Mouse (Mus musculus) hindlimb bud, embryonic 11.5 days (tissue): ENCODE results near the gene Mrln.
A peak's percentile ranks its signal among the peaks of the same experiment; 100 is the strongest.

Source experiments
- DNase-seq: peaks from one replicate; pipeline ENCODE4 v3.0.0-alpha.2; 2012; ENCODE audit warnings: low read depth, low spot score; ENCODE audit errors: extremely low spot score

Gene Mrln

DNA sequence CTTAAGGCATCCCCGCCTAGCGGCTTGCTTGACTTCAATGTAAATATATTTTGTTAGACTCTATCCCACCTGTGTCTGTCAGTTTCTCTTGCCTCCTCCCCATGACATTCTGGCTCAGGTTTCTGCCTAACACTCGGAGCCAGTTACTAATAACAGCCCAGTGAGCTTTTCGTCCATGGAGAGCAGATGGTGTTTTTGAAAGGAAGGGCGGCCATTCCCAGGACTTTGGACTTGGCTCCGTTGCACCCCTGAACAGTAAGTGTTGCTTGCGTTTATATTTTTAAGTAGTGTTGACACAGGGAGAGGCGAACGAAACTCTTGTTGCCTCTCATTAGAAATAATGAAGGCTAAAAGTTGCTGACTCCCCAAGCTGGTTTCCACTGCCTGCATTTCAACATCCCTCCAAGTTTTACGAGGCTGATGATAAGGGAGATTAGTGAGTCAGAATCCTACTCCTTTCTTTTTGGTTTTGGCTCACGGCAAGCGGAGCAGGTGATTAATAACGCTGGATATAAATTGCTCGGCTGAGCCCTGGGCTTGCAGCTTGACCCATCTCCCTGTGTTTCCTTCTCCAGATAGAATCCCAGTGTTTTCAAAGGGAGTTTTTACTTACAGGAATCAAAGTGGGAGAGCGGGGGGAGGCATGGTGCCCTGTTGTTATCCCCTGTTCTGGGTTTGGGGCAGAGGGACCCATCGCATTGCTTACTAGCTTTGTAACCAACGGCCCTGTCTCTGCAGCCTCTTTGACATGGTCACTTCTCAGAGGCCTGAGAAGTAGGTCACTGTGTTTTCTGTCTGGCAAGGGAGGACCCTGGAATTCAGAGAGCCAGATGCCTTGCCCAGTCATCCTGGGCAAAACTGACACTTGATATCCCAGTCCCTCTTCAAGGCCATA is at the start of gene Mrln:
Mrln (plus strand) TSS at position 160 of the 895 bp plus-strand sequence.
- DNase-seq: peak; percentile 16

DNA sequence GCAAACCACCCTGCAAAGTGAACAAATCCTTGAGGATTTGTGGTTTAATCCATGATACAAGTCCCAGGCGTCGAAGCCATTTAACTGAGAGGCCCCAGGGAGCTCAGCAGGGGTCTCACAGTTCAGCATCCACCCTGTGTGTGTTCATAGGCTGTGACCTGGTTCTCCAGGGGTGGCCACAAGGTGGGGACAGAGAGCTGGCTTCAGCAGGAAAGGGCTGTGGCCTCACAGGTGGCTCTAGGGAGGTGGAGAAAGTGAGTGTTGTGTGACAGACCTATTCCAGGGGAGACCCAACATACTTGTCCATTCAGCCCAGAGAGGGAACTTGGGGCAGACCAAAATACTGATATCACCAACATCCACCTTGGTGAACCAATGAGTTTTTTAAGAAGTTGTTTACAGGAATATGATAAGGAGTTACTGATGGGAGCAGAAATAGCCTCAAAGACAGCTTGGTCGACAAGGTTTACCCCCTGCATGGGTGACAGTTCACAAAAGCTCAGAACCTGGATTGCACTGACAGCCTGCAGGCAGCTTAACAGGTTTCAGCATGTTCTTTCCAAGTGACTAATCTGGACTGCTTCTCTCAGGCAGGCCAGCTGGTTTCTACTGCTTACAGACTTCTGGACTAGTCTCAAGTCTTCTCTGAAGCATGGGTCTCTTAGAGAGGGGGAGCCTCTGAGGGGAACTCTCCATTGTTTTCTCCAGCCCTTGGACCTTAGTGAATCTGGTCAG is 47.9 kb upstream of the Mrln start:
- no peak for DNase-seq

DNA sequence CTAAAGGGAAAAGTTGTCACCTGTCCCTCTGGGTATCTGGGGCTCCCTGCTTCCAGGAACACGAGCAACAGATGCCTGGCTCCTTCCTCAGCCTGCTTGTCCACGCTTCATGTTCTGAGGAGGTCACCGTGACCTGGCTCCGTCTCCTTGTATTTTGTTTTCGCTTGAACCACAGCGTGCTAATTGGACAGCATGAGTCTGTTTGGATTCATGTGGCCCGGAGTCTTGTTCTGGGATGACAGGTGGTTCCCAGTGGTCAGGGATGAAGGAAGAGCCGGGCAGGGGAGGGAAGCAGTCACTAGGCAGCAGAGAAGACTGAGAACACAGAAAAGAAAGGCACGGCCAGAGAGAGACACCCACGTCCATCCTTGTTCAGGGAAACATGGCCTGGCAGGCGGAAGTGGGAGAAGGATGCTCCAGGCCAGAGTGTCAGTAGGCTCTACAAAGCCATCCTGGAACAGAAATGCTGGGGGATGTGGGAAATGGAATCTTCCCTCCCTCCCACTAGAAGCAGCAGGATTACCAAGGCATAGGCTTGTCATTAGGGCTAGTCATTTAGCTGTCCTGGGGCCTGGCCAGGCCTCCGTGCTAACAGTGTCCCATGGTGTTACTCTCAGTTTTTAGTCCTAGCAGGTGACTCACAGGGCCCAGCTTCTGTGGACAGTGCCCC is 44.7 kb upstream of the Mrln start:
- DNase-seq: no peak

DNA sequence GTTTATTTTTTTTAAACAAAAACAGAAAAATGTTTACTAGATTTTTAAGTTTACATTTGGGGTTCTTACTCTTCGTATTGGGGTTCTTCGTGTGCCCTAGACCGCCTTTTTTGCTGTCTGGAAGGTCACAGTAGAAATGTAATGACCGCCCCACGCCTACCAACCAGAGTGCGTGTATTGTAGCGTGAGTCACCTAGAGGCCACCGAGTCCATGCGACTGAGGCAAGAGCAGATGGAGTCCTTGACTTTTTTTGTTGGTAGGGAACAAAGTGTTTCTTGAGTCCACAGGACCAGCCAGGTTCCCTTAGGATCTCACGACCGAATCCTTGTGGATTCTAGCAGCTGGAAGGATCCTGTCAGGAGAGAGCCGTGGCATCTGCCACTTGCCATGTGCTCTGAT is 43.7 kb upstream of the Mrln start:
- DNase-seq: no peak

DNA sequence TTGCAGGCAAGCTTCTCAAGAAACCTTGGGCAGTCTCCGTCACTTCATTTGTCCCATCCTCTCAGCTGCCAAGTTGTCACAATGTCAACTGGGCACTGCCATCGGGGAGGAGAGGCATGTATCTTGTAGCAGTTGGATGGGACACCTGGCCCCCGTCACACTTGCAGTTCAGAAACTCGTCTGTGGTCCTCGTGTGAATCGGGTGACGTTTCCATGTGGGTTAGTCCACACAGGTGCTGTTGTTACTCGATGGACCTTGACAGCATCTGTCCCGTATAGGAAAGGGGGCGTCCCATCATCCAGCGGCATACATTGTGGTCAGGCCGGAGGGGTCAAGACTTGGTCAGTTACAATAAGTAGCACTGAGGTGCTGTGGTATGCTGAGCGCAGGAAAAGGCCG is 43.0 kb upstream of the Mrln start:
- no peak for DNase-seq

DNA sequence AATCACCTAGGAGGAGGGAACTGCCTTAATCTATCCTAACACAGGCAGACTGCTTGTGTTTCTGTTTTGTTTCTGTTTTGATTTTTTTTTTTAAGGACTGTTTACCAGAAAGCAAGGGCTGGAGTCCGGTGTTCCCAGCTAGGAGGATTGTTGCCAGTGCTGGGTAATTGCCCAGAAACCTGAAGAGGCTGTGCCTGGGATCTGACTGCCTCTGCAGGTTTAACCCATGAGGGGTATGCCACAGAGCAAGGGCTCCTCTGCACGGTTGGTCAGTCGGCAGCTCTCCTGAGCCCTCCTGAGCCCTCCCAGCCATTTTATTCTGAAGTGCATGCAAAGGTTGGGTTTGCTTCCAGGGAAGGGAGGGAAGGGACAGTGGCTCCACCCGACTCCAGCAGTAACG is 40.8 kb upstream of the Mrln start:
- no peak for DNase-seq

DNA sequence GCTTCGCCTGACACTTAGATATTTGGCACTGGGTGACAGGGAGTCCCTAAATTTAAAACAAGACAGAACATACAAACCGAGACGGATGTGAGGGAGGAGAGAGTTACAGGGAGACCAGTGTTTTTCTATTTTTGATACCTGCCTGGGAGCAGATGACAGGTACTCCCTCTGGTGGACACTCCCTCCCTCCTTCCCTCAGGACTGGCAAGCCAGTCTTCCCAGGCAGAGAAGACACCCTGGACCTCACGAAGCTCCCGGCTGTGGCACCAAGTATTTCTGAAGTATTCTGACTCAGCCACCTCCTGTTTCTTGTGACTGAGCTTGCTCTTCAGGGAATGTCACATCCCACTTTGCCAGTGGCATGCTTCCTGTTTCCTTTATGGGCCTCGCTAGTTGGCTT is 38.6 kb upstream of the Mrln start:
- no peak for DNase-seq

DNA sequence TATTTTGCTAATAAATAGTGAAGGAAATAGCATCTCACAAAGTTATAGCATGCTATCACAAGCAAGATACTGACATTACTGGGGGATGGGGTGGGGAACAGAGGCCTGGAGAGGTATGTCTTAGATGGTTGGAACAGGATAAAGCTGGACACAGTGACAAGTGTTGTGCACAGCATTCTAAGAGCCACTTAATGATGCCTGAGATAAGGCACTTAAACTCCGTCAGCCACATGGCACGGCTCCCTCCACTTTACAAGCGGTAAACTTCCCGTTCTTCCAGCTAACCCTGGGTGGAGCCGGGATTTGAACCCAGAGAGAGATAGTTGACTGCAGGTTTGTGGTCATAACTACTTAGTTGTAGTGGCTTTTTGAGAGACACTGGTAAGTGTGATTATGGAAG is 38.0 kb upstream of the Mrln start:
- DNase-seq: no peak

DNA sequence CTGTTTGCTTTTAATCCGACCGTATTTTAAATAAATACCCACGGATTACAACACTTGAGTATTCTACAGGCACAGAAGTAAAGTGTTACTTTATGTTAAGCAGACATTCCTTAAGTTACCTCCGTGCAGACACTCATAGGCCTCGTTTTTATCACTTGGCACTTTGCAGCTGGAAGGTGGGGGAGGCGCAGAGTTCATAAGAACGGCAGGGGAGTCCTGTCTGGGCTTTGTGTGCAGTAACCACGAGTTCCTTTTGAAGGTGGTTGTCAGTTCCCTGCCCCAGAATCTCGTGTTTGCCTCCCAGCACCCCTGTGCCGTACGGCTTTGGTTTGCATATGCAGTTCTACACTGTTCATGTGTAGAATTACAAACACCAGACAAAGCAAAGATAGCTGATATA is 36.8 kb upstream of the Mrln start:
- no peak for DNase-seq

DNA sequence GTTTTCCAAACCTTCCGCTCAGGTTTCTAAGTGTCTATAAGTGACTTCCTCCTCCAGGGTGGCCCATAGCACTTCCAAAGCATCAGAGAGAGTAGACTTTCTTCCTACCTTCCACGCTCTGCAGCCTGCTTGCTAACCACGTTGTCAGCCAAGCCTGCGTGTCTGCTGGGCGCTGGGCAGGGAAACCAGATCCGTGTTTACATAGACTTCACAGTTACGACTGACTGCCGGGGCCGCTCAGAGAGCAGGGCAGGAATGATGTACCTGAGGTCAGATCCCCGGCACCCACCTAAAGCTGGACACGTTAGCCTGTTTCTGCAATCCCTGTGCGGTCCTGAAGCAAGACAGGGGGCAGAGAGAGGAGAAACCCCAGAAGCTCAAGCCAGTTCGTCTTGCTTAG is 36.1 kb upstream of the Mrln start:
- DNase-seq: no peak

DNA sequence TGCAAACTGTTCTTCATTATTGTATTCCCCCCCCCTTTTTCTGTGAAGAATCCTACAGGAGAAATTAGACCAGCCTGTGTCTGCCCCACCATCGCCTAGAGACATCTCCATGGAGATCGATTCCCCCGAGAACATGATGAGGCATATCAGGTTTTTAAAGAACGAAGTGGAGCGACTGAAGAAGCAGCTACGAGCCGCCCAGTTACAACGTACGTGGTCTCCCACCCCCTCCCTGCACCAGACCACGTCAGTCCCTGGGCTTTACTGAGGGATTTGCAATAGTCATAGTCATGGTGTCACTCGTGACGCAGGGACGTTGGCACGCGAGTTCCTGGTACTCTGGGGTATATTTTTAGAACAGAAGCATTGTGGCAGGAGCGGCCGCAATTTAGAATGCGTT is 35.4 kb upstream of the Mrln start:
- no peak for DNase-seq

DNA sequence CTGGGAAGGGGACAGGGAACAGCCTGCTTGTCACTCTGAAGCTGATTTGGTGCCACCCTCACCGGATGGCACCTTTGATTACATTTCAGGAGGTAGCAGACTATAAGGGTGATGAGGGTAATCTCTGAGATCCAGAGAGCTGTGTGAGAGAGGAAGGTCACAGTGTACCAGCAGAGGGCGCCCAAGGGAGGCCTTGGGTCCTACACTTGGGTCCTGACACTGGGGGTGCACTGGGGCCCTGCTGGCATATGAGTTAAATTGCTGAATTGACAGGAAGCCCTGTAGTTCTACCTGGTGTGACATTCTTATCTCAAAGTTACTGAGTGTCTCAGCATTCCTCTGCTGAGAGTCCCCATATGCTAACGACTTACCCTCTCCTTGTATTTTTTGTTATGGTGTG is 31.1 kb upstream of the Mrln start:
- DNase-seq: no peak

DNA sequence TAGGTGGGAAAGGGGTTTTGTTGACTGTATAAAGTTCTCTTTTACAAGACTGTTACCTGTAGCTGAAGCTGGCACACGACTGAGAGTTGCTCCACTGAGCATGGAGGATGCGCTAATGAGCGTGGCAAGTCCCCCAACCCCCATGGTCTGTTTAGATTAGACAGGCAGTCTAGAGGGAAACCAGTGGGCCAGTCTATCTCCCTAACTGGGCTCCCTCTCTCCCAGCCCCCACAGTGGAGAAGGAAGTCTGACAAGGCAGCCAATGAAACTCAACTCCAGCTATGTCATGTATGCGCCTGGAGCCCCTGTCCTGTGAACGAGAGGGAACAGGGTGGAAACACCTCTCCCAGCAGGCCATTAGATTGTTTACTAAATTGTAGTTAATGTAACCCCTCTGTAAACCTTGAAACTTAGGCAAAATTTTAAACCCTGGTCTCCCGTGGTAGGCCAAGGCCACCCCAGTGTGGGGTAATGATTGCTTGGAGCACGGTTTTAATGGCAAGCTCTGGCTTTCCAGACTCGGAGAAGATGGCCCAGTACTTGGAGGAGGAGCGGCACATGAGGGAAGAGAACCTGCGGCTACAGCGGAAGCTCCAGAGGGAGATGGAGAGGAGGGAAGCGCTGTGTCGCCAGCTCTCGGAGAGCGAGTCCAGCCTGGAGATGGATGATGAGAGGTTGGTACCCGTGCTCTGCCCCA is 29.8 kb upstream of the Mrln start:
- DNase-seq: no peak

DNA sequence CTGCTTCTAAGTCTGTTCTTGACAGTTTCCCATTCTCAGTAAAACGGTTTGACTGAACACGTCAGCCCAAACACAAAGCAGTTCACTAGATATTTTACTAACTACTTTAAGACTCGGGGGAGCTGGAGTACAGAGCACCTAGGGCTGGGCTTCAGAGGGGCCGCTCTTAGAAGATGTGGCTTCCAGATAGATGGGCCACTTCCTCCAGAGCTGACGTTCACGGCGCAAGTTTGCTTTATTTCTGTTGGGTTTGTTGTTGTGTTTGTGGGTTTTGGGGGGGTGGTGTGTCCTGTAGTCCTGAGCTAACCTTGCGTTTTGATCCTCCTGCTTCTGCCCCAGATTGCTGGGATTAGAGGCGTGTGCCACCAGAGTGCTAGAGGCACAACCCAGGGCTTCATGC is 23.7 kb upstream of the Mrln start:
- no peak for DNase-seq

DNA sequence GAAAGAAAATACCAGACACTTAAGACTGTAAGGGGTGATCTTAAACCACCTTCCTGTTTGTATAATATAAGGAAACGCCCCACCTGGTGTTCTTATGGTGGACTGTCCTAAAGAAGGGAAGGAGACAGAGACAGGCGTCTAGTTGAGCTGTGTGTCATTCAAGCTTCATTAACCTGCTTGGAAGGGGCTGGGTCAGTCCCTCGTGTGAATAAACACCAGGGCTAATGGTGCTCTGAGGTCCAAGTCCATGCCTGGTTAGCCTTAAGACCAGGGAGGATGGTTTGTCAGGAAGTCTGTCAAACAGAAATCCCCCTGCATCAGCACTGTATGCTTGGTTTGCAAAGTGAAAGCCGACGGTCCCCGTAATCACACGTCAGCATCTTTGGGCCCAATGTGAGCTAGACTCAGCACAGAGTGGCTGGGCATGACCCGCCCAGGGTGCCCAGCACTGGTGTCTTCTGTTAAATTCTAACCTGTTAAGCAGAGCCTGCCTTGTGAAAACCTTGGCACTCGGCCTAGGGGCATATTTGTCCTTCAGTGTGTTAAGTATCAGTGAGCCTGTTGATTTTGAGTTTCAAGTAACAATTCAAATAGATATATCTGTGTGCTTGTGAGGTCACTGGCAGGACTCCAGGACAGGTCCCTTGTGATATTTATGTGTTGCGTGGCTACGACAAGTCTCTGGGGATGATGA is 23.0 kb upstream of the Mrln start:
- DNase-seq: no peak

DNA sequence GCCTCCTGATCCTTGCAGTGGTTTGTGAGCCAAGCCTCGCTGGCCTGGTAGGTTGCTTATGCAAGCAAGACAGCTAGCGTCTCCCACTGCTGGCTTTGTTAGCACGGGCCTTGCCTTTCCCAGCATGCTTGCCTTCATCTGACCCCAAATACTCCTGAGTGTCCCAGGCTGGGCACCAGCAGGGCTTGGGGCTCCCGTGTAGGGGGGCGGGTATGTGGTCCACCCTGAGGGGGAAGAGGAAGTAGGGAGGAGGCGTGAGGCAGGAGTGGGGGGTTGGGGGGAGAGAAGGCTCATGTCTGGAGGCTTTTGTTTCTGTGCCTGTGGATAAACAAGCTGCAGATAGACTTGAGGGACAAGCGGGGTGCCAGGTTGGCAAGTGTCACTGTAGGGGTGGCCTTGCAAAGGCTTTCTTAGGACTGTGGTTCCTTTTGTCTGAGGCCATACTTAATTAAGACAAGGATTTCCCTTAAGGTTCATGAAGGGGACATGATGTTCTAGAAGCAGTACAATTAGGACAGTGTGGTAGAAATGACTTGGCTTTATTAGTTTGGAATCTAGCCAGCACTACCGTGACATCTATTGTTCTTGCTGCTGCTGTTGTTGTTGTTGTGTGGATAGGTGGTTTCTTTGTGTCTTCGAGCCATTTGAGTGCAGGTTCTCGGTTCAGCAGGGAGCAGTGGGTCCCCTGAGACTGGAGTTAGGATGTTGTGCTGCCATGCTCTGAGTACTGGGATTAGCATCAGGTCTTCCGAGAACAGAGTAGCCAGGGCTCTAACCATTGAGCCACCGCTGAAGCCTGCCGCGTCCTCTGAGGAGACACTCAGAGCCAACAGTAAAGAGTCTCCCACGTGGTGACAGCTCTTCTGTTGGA is 21.0 kb upstream of the Mrln start:
- DNase-seq: no peak

DNA sequence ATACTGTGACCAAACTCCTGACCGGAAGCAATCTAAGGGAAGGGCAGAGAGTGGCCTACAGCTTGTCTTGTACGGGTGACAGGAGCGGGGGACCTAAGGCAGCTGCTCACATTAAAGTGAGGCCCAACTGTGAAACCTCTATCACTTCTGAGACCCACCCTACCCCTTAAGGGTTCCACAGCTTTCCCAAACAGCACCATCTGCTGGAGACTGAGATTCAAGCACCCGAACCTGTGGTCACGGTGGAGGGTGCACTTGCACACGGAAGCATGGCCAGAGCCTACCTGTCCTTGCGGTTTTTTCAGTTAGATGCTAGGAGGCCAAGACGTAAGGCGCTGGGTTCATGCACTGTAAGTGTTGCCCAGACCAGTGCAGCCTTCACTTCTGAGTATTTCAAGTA is 18.3 kb upstream of the Mrln start:
- no peak for DNase-seq

DNA sequence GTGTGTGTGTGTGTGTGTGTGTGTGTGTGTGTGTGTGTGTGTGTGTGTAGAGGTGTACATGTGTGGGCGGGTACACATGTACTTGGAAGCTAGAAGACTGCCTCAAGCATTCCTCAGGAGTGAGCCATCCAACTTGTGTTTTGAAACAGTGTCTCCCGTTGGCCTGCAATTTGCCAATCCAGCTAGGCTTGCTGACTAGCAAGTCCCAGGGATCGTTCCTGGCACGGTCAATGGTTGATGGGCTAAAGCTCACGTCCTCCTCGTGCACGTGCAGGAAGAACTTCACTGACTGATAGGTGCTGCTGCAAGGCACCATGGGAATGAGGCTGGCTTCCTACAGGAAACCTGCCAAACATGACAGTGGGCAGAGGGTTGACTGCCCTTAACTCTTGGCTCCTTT is 17.9 kb upstream of the Mrln start:
- no peak for DNase-seq

DNA sequence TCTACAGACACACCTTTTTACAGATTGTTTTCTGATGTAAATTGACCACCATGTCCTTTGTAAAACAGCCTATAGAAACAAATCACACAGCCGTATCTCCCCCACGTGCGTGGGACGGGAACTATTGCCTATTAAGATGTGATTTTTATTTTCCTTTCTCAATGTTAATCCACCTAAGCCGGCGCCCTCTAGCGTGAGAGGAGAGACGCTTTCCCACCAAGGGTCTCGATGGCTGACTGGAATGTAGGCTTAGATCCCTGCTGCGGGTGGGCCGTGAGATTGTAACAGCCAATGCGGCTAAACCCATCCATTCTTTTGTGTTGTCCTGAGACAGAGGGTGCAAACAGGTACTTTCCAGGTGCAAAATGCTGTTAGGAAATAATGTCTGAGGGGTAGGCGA is 14.6 kb upstream of the Mrln start:
- DNase-seq: no peak

DNA sequence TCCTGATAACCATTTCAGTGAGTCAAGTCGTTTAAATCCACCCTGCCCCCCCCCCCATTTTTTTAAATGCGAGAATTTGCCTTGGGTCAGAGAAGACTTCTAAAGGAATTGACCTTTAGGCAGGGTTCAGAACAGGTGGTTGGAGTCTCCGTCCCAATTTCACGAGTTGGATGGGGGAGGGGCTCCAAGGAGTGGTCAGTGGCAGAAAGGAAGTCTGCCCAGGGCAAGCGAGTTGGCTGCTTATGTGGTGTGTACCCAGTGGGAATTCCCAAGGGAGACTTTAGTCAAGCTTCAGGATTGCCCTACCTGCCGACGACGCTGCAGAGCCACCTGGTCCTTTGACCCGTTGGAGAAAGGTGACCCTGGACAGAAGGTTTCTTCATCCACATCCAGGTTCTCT is 10.2 kb upstream of the Mrln start:
- DNase-seq: no peak
